Mouse (Mus musculus) heart, postnatal 0 days (tissue): ENCODE results near the gene Rnf185. TPM values are rescaled to one million over a fixed set of nuclear protein-coding genes. Genes with fewer than 3 reads are reported as not detected.

Experiments used
- ATAC-seq: fragments of 200-750 bp; cut with Nextera tagmentation; 2 replicates; pipeline ENCODE4 v1.8.0; 2017; ENCODE audit warnings: low read depth, moderate number of reproducible peaks, moderate library complexity; ENCODE audit not compliant: insufficient read depth
- DNase-seq: peaks from one replicate; pipeline ENCODE4 v3.0.0-alpha.2; 2016; ENCODE audit warnings: low spot score
- H3K27ac ChIP-seq: fragments of 300-500 bp; sonication (generic); 2 replicates; pipeline ENCODE4 v1.5.1; 2014; ENCODE audit warnings: low read depth, mild to moderate bottlenecking
- H3K27me3 ChIP-seq: fragments of 300-500 bp; sonication (generic); 2 replicates; pipeline ENCODE4 v1.6.1; 2014; ENCODE audit warnings: low read length, mixed read lengths; ENCODE audit not compliant: control insufficient read depth, insufficient read depth
- H3K36me3 ChIP-seq: fragments of 300-500 bp; sonication (generic); replicated peaks from 2 replicates; pipeline ENCODE4 v1.6.1; 2014; ENCODE audit warnings: low read length, mixed read lengths; ENCODE audit not compliant: control insufficient read depth, insufficient read depth
- H3K4me1 ChIP-seq: fragments of 300-500 bp; sonication (generic); 2 replicates; pipeline ENCODE4 v1.6.1; 2014; ENCODE audit warnings: antibody characterized with exemption; ENCODE audit not compliant: control insufficient read depth, insufficient read depth
- H3K4me2 ChIP-seq: fragments of 300-500 bp; sonication (generic); 2 replicates; pipeline ENCODE4 v1.6.1; 2014; ENCODE audit warnings: low read depth, mild to moderate bottlenecking, low read length, moderate library complexity
- H3K4me3 ChIP-seq: fragments of 300-500 bp; sonication (generic); 2 replicates; pipeline ENCODE4 v1.5.1; 2014; ENCODE audit warnings: low read depth, low read length
- H3K9ac ChIP-seq: fragments of 300-500 bp; sonication (generic); replicated peaks from 2 replicates; pipeline ENCODE4 v1.6.1; 2014; ENCODE audit warnings: low read depth, low read length, mixed read lengths
- H3K9me3 ChIP-seq: fragments of 300-500 bp; sonication (generic); replicated peaks from 2 replicates; pipeline ENCODE4 v1.6.1; 2016; ENCODE audit warnings: low read length; ENCODE audit not compliant: control insufficient read depth
- CTCF ChIP-seq: IDR thresholded peaks from 2 replicates; pipeline ENCODE4 v1.5.1; 2016; ENCODE audit warnings: antibody characterized with exemption, control low read depth, low read depth
- EP300 ChIP-seq: IDR thresholded peaks from 2 replicates; pipeline ENCODE4 v1.6.1; 2016; ENCODE audit warnings: antibody characterized with exemption, low read depth
- WGBS: fragments of 180-500 bp; shearing (Covaris S2); extraction: QIAGEN DNeasy Blood & Tissue Kit; methylation state at CpG from one replicate; pipeline ENCODE4 v1.1.7; 2014; 5-methylcytosine and 5-hydroxymethylcytosine counted together
- polyA plus RNA-seq: library from polyadenylated mRNA; unstranded; fragments of >200 nt; fragmentation: Nextera tagmentation; extraction: Ambion mirVana; gene quantifications from 2 replicates; pipeline ENCODE4 v1.2.1, GENCODE M21; 2015
- total RNA-seq: library from RNA; depleted of rRNA; stranded (reverse); fragments of >200 nt; gene quantifications from 2 replicates; pipeline ENCODE4 v1.2.3, GENCODE M21; 2014; ENCODE audit warnings: low replicate concordance

Gene Rnf185
- total and polyA plus RNA-seq, 2 experiments from 2014 or later = 23.6 to 41.2 TPM

GRCm38 (mm10) chr11:3489036-3489435 lies 36.9 kb upstream of the Rnf185 start:
- no peak overlapping the region for H3K4me3 ChIP-seq
- no peak overlapping the region for H3K9ac ChIP-seq
- H3K36me3 ChIP-seq = no peaks in the 10 kb centered on the region
- no peaks in the 10 kb centered on the region for H3K9me3 ChIP-seq
- no peak for DNase-seq
- no peaks in the 10 kb centered on the region for H3K4me1 ChIP-seq
- ATAC-seq = no peak
- H3K27me3 ChIP-seq = no peaks in the 10 kb centered on the region
- no peak for TF ChIP-seq EP300
- TF ChIP-seq CTCF = no peak
- H3K4me2 ChIP-seq = no peak overlapping the region
- WGBS = 47% methylated on average over 5 of the region's 5 CpGs
- H3K27ac ChIP-seq = no peak overlapping the region

- no peak within 1 kb of the TSS for H3K9ac ChIP-seq
- DNase-seq (no peak), ATAC-seq (peak; percentile 24; the same call in 1 of the 2 replicates)
- no peaks in the 10 kb centered on the region for H3K4me1 ChIP-seq
- H3K27ac ChIP-seq = no peak within 1 kb of the TSS
- H3K9me3 ChIP-seq = no peaks in the 10 kb centered on the region
- no peak within 1 kb of the TSS for H3K4me3 ChIP-seq
- no peaks in the 10 kb centered on the region for H3K36me3 ChIP-seq
- H3K27me3 ChIP-seq = no peaks in the 10 kb centered on the region
- no peak for TF ChIP-seq CTCF
- TF ChIP-seq EP300 = no peak
- no peak within 1 kb of the TSS for H3K4me2 ChIP-seq
- whole genome bisulfite sequencing = 25% methylated on average over 11 of the region's 11 CpGs
Observed at GRCm38 (mm10) chr11:3487952-3488570, 35.9 kb upstream of the Rnf185 start, which contains the start of gene Pla2g3. Gene Pla2g3, plus strand, starts transcription at chr11:3488284.

- no peak for ATAC-seq
- no peak overlapping the region for H3K4me3 ChIP-seq
- no peaks in the 10 kb centered on the region for H3K4me1 ChIP-seq
- 52% methylated on average over 7 of the region's 7 CpGs for WGBS
- TF ChIP-seq CTCF = no peak
- no peak for TF ChIP-seq EP300
- DNase-seq = no peak
- H3K27ac ChIP-seq = no peak overlapping the region
- no peak overlapping the region for H3K4me2 ChIP-seq
- H3K9me3 ChIP-seq = no peaks in the 10 kb centered on the region
- no peaks in the 10 kb centered on the region for H3K27me3 ChIP-seq
- no peaks in the 10 kb centered on the region for H3K36me3 ChIP-seq
- H3K9ac ChIP-seq = no peak overlapping the region
Observed at GRCm38 (mm10) chr11:3486349-3486748, 34.2 kb upstream of the Rnf185 start.

- H3K9ac ChIP-seq = no peak overlapping the region
- ATAC-seq (no peak), DNase-seq (no peak)
- no peaks in the 10 kb centered on the region for H3K4me1 ChIP-seq
- no peak overlapping the region for H3K27ac ChIP-seq
- H3K4me2 ChIP-seq = no peak overlapping the region
- no peak overlapping the region for H3K4me3 ChIP-seq
- no peaks in the 10 kb centered on the region for H3K27me3 ChIP-seq
- no peak for TF ChIP-seq CTCF
- TF ChIP-seq EP300 = no peak
- H3K36me3 ChIP-seq = no peaks in the 10 kb centered on the region
- 60% methylated on average over 11 of the region's 11 CpGs for WGBS
- no peaks in the 10 kb centered on the region for H3K9me3 ChIP-seq
Observed at GRCm38 (mm10) chr11:3483980-3484642, 31.9 kb upstream of the Rnf185 start.

GRCm38 (mm10) chr11:3475489-3475888 lies 23.3 kb upstream of the Rnf185 start:
- no peak overlapping the region for H3K4me2 ChIP-seq
- H3K27me3 ChIP-seq = no peaks in the 10 kb centered on the region
- no peak for ATAC-seq
- H3K27ac ChIP-seq = no peak overlapping the region
- no peak overlapping the region for H3K4me3 ChIP-seq
- no peak overlapping the region for H3K9ac ChIP-seq
- DNase-seq = no peak
- no peak for TF ChIP-seq EP300
- TF ChIP-seq CTCF = no peak
- H3K9me3 ChIP-seq = no peaks in the 10 kb centered on the region
- no peaks in the 10 kb centered on the region for H3K36me3 ChIP-seq
- no peaks in the 10 kb centered on the region for H3K4me1 ChIP-seq

GRCm38 (mm10) chr11:3474480-3475115 lies 22.4 kb upstream of the Rnf185 start:
- Histone ChIP-seq H3K4me3 (no peak overlapping the region), H3K27ac (no peak overlapping the region), H3K9me3 (no peaks in the 10 kb centered on the region), H3K4me2 (no peak overlapping the region), H3K27me3 (no peaks in the 10 kb centered on the region), H3K36me3 (no peaks in the 10 kb centered on the region), H3K4me1 (no peaks in the 10 kb centered on the region), H3K9ac (no peak overlapping the region)
- 91% methylated on average over 7 of the region's 7 CpGs for WGBS
- ATAC-seq (no peak), DNase-seq (no peak)
- no peak for TF ChIP-seq EP300
- peak; percentile 52 for TF ChIP-seq CTCF
